Mouse (Mus musculus) brain, embryonic 14.5 days (tissue): ENCODE data around the gene Cwh43. TPM values are rescaled to one million over a fixed set of nuclear protein-coding genes. Genes with fewer than 3 reads are reported as not detected.
"Not testable (repeated sequence)": the region's sequence is repeated elsewhere in the genome, so short reads cannot be mapped to it uniquely, and the experiment has no call there.

Experiments used
- DNase-seq: peaks from one replicate; pipeline ENCODE4 v3.0.0-alpha.2; 2011; ENCODE audit warnings: low read depth
- CTCF ChIP-seq: fragments of 200-500 bp; IDR thresholded peaks from 2 replicates; pipeline ENCODE4 v1.5.1; 2012; ENCODE audit warnings: inconsistent platforms, mild to moderate bottlenecking, moderate library complexity, borderline replicate concordance; ENCODE audit not compliant: insufficient read depth, insufficient read length; ENCODE audit errors: extremely low read depth
- POLR2A ChIP-seq: fragments of 200-500 bp; IDR thresholded peaks from 2 replicates; pipeline ENCODE4 v1.6.1; 2012; ENCODE audit warnings: mild to moderate bottlenecking, inconsistent platforms, borderline replicate concordance; ENCODE audit not compliant: poor library complexity, insufficient read depth, insufficient read length, severe bottlenecking; ENCODE audit errors: extremely low read depth
- polyA plus RNA-seq: library from polyadenylated mRNA; depleted of rRNA; stranded (reverse); fragments of >200 nt; gene quantifications from 2 replicates; pipeline ENCODE4 v1.2.3, GENCODE M21; 2012

Cwh43 gene
- polyA plus RNA-seq, 1 experiment = 0.25 TPM

DNA sequence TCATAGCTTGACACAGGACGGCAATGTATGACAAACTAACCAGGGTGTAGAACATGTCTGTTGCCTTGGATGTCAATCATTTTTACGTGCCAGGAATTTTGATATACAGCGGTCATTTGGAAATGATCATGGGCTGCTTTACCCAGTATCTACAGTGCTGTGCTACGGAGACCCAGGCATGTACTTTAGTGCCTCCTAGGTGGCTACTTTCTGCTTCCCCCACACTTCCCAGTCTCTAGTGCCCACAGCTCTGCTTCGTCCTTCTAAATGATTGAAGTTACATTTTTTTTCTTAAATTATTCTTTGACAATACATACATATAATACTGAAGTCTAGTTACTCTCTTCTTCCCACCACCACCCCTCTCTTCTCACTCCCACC lies 49.4 kb downstream of the Cwh43 start:
- DNase-seq = no peak
- TF ChIP-seq CTCF (no peak), POLR2A (no peak)

- no peak for DNase-seq
Measured at GRCm38 (mm10) chr5:73468462-73469433, 62.9 kb downstream of the Cwh43 start.

DNA sequence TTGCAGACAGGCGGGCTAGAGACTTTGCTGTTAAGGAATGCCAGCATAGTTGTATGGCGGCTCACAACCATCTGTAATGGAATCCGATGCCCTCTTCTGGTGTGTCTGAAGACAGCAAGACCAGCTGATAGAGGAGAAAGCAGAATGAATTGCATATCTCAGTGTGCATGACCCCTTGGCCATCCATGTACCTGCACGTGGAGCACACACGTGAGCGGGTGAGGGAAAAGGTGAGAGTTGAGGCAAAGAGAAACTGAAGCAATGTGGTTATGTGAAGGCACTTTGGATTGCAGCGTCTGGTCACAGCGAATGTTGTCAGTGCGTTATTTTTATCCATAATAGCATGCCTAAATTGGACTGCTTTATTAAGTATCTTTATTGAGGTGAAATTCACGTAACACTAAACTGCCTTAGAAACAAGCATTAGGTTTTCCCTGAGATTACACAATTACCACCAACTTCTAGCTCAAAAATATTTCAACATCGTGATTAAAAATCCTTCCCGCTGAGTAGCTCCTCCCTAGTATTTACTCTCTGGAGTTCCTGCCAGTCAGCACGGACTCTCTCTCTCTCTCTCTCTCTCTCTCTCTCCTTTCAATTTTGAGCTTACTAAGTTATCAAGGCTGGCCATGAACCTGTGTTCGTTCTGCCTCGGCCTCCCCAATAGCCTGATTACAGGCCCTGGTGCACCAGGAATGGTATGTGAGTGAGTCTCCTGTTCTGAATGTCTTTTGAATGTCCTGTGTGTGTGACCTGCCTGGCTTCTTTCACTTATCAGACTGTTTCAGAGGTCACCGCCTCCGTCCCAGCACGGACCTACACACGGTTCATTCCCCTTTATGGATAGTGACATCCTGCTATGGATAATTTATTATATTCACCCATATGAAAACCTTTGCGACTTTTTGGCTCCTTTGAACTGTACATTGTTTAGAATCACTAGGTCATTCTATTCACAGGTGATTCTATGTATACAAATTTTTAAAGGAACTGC lies 68.8 kb downstream of the Cwh43 start:
- TF ChIP-seq CTCF (no peak), POLR2A (no peak)

More at GRCm38 (mm10) chr5:73468462-73469433, 62.9 kb downstream of the Cwh43 start:
- TF ChIP-seq POLR2A = no peak

GRCm38 (mm10) chr5:73480700-73481099 lies 74.8 kb downstream of the Cwh43 start, which contains the start of gene Dcun1d4:
Gene Dcun1d4, plus strand, starts transcription at chr5:73481000.
- no peak for DNase-seq
- TF ChIP-seq POLR2A (no peak), CTCF (no peak)

More for the DNA sequence above, 68.8 kb downstream of the Cwh43 start:
- DNase-seq = no peak

DNA sequence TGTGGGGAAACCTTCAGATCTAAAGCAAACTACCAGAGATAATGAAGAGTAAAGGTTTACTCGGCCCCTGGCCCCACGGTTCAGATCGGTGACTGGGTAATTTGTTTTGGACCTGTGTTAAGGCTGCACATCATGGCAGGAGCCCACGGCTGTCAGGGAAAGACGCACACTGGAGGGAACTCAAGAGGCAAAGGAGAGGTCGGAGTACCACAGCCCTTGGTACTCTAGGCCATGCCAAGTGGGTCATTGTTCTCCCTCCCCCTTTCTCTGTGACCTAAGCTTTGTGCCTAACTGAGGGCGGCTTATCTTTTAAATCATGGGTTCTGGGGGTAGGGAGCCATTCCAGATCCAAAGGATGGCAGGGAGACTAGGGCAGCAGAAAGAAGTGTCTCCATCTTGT lies 75.5 kb downstream of the Cwh43 start:
- no peak for DNase-seq
- TF ChIP-seq POLR2A (no peak), CTCF (no peak)

GRCm38 (mm10) chr5:73482381-73482780 lies 76.5 kb downstream of the Cwh43 start:
- not testable (repeated sequence) for DNase-seq

GRCm38 (mm10) chr5:73484016-73484615 lies 78.2 kb downstream of the Cwh43 start:
- peak; percentile 58 for DNase-seq

DNA sequence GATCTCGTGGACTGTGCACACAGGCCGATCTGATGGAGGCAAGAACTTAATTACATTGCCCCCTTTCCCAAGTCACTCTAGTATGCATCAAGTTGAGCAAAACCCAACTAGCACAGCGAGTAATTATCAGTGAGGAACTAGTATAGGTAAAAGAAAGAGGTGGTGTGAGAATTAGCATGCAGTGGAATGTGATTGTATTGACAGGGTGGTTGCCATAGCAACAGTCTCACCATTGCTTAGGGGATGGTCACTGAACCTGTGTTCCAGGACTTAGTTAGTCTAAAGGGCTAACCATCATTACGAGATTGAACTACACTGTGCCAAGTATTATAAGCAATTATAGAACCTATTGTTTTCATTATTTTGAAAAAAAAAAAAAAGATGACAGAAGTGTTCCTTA lies 80.6 kb downstream of the Cwh43 start:
- DNase-seq = no peak
- TF ChIP-seq POLR2A = no peak
- TF ChIP-seq CTCF = no peak

More at GRCm38 (mm10) chr5:73484016-73484615, 78.2 kb downstream of the Cwh43 start:
- no peak for TF ChIP-seq POLR2A
- TF ChIP-seq CTCF = no peak

- no peak for DNase-seq
- TF ChIP-seq CTCF (no peak), POLR2A (no peak)
Measured at GRCm38 (mm10) chr5:73489915-73490314, 84.0 kb downstream of the Cwh43 start.

- TF ChIP-seq CTCF = peak; percentile 9; the same call in 1 of the 2 replicates
- TF ChIP-seq POLR2A = peak; percentile 76; the same call in 1 of the 2 replicates
- peak; percentile 100 for DNase-seq
Measured at GRCm38 (mm10) chr5:73490596-73491073, 84.8 kb downstream of the Cwh43 start.
